Mouse (Mus musculus) heart, embryonic 16.5 days (tissue): ENCODE measurements at regions not wholly inside any gene's neighbourhood (a gene's known extent, or its start where the extent isn't known, plus 50 kb on each side); places are given as distances from the start of the nearest gene placed in this dataset.

ENCODE experiments used
- ATAC-seq: fragments of 200-750 bp; cut with Nextera tagmentation; replicated peaks from 2 replicates; pipeline ENCODE4 v1.8.0; 2017; ENCODE audit warnings: moderate number of reproducible peaks; ENCODE audit not compliant: insufficient read depth, low FRiP score; ENCODE audit errors: extremely low read depth
- H3K27ac ChIP-seq: fragments of 300-500 bp; sonication (generic); 2 replicates; pipeline ENCODE4 v1.5.1; 2014; ENCODE audit warnings: mild to moderate bottlenecking, low read length, control low read depth, moderate library complexity
- H3K27me3 ChIP-seq: fragments of 300-500 bp; sonication (generic); 2 replicates; pipeline ENCODE4 v1.6.1; 2014; ENCODE audit warnings: low read length, mixed read lengths; ENCODE audit not compliant: control insufficient read depth, insufficient read depth
- H3K36me3 ChIP-seq: fragments of 300-500 bp; sonication (generic); 2 replicates; pipeline ENCODE4 v1.6.1; 2014; ENCODE audit not compliant: control insufficient read depth, insufficient read depth
- H3K4me1 ChIP-seq: fragments of 300-500 bp; sonication (generic); 2 replicates; pipeline ENCODE4 v1.6.1; 2014; ENCODE audit warnings: low read length, mixed read lengths; ENCODE audit not compliant: control insufficient read depth, insufficient read depth
- H3K4me2 ChIP-seq: fragments of 300-500 bp; sonication (generic); 2 replicates; pipeline ENCODE4 v1.6.1; 2014; ENCODE audit warnings: low read depth, mild to moderate bottlenecking, control low read depth, low read length
- H3K4me3 ChIP-seq: fragments of 300-500 bp; sonication (generic); 2 replicates; pipeline ENCODE4 v1.5.1; 2014; ENCODE audit warnings: mild to moderate bottlenecking, control low read depth, low read length
- H3K9ac ChIP-seq: fragments of 300-500 bp; sonication (generic); 2 replicates; pipeline ENCODE4 v1.6.1; 2014; ENCODE audit warnings: low read length, control low read depth
- H3K9me3 ChIP-seq: fragments of 300-500 bp; sonication (generic); replicated peaks from 2 replicates; pipeline ENCODE4 v1.6.1; 2016; ENCODE audit warnings: low read length; ENCODE audit not compliant: control insufficient read depth
- WGBS: fragments of 180-500 bp; shearing (Covaris S2); extraction: QIAGEN DNeasy Blood & Tissue Kit; methylation state at CpG from one replicate; pipeline ENCODE4 v1.1.7; 2014; 5-methylcytosine and 5-hydroxymethylcytosine counted together

GRCm38 (mm10) chr5:128550736-128551135 is 49.9 kb upstream of the Fzd10 start:
- H3K9ac ChIP-seq = no peak overlapping the region
- H3K27ac ChIP-seq = no peak overlapping the region
- no peaks in the 10 kb centered on the region for H3K9me3 ChIP-seq
- no peaks in the 10 kb centered on the region for H3K36me3 ChIP-seq
- no peak for ATAC-seq
- peaks cover 3% of the 10 kb centered on the region; the same call in 1 of the 2 replicates for H3K4me1 ChIP-seq
- H3K27me3 ChIP-seq = peaks cover 18% of the 10 kb centered on the region
- 15% methylated on average over 3 of the region's 3 CpGs for WGBS
- no peak overlapping the region for H3K4me3 ChIP-seq
- no peak overlapping the region for H3K4me2 ChIP-seq

GRCm38 (mm10) chr5:128549811-128550210 is 50.8 kb upstream of the Fzd10 start:
- Histone ChIP-seq H3K4me1 (peaks cover 3% of the 10 kb centered on the region; the same call in 1 of the 2 replicates), H3K9ac (no peak overlapping the region)
- 83% methylated on average over 11 of the region's 11 CpGs for WGBS

GRCm38 (mm10) chr5:128542049-128542448 is 58.6 kb upstream of the Fzd10 start:
- no peak overlapping the region for H3K27ac ChIP-seq
- H3K4me3 ChIP-seq = peak overlapping the region; percentile 8; the same call in 1 of the 2 replicates
- H3K27me3 ChIP-seq = no peaks in the 10 kb centered on the region; the same call in 1 of the 2 replicates
- H3K4me1 ChIP-seq = no peaks in the 10 kb centered on the region
- H3K4me2 ChIP-seq = peak overlapping the region; percentile 50
- no peak overlapping the region for H3K9ac ChIP-seq
- no peaks in the 10 kb centered on the region for H3K36me3 ChIP-seq
- ATAC-seq = peak; percentile 75
- H3K9me3 ChIP-seq = no peaks in the 10 kb centered on the region
- 3% methylated on average over 10 of the region's 10 CpGs for WGBS

More at GRCm38 (mm10) chr5:128549811-128550210, 50.8 kb upstream of the Fzd10 start:
- no peaks in the 10 kb centered on the region for H3K9me3 ChIP-seq
- no peak overlapping the region for H3K4me3 ChIP-seq
- no peak for ATAC-seq
- H3K36me3 ChIP-seq = no peaks in the 10 kb centered on the region
- H3K27me3 ChIP-seq = peaks cover 18% of the 10 kb centered on the region
- H3K4me2 ChIP-seq = no peak overlapping the region
- H3K27ac ChIP-seq = no peak overlapping the region

- no peaks in the 10 kb centered on the region for H3K4me1 ChIP-seq
- no peak for ATAC-seq
- no peak overlapping the region for H3K9ac ChIP-seq
- no peak overlapping the region for H3K27ac ChIP-seq
- H3K36me3 ChIP-seq = no peaks in the 10 kb centered on the region
- H3K9me3 ChIP-seq = no peaks in the 10 kb centered on the region
- peaks cover 6% of the 10 kb centered on the region for H3K27me3 ChIP-seq
- whole genome bisulfite sequencing = 75% methylated on average over 5 of the region's 5 CpGs
- H3K4me2 ChIP-seq = no peak overlapping the region
- no peak overlapping the region for H3K4me3 ChIP-seq
These were observed 62.0 kb upstream of the Fzd10 start for GRCm38 (mm10) chr5:128538646-128539045.

GRCm38 (mm10) chr5:128537218-128537617 is 63.4 kb upstream of the Fzd10 start:
- no peak for ATAC-seq
- Histone ChIP-seq H3K4me3 (no peak overlapping the region), H3K27ac (no peak overlapping the region), H3K9ac (no peak overlapping the region), H3K4me1 (no peaks in the 10 kb centered on the region), H3K36me3 (no peaks in the 10 kb centered on the region), H3K27me3 (peaks cover 6% of the 10 kb centered on the region), H3K9me3 (no peaks in the 10 kb centered on the region), H3K4me2 (no peak overlapping the region)
- WGBS = 59% methylated on average over 12 of the region's 12 CpGs

DNA sequence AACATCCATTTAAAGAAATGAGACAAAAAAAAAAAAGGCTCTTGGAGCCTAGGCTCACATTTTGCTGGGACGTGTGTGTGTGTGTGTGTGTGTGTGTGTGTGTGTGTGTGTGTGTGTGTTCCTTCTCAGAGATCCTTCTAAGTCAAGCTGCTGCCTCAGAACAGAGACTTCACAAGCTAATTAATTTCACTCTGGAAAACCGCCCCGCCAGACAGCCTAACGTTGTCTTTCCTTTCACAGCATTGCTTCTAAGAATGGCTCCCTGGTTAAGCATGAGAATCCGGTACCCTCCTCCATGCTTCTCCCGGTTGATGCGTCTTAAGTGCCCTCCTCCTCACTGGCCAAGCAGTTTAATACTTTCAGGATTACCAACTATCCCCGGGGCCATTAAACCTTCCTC is 64.3 kb upstream of the Fzd10 start:
- peaks cover 6% of the 10 kb centered on the region for H3K27me3 ChIP-seq
- ATAC-seq = no peak
- no peak overlapping the region for H3K27ac ChIP-seq
- H3K9me3 ChIP-seq = no peaks in the 10 kb centered on the region
- H3K4me2 ChIP-seq = no peak overlapping the region
- no peaks in the 10 kb centered on the region for H3K4me1 ChIP-seq
- H3K4me3 ChIP-seq = no peak overlapping the region
- H3K9ac ChIP-seq = no peak overlapping the region
- no peaks in the 10 kb centered on the region for H3K36me3 ChIP-seq
- WGBS = 43% methylated on average over 8 of the region's 8 CpGs

- Histone ChIP-seq H3K9ac (no peak overlapping the region), H3K4me1 (no peaks in the 10 kb centered on the region), H3K27me3 (peaks cover 5% of the 10 kb centered on the region; the same call in 1 of the 2 replicates), H3K4me3 (no peak overlapping the region), H3K4me2 (no peak overlapping the region), H3K9me3 (no peaks in the 10 kb centered on the region), H3K36me3 (no peaks in the 10 kb centered on the region), H3K27ac (no peak overlapping the region)
- ATAC-seq = no peak
- 34% methylated on average over 8 of the region's 9 CpGs for WGBS
These were observed 73.4 kb upstream of the Fzd10 start for GRCm38 (mm10) chr5:128527241-128527640.

DNA sequence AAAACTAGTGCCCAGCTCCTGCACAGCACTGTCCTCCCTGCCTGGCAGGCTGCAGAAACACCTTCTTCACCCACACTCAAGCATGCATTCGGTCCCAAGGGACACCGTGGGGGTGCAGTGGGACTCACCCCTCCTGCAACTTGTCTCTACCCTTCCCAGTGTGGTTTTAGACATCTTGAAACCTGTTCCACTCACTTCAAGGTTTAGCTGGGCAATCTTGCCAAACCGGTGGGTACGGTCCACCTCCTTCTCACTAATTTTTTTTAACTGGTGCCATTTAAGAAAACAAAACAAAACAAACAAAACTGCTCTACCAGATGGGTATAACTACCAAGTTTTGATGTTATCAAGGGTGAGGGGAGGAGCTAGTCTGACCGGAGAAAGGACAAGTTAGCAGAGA is 74.2 kb upstream of the Fzd10 start:
- Histone ChIP-seq H3K4me1 (no peaks in the 10 kb centered on the region), H3K27me3 (peaks cover 5% of the 10 kb centered on the region; the same call in 1 of the 2 replicates), H3K9me3 (no peaks in the 10 kb centered on the region), H3K4me3 (no peak overlapping the region), H3K9ac (no peak overlapping the region), H3K4me2 (no peak overlapping the region), H3K36me3 (no peaks in the 10 kb centered on the region), H3K27ac (no peak overlapping the region)
- WGBS = 75% methylated on average over 5 of the region's 5 CpGs
- no peak for ATAC-seq

- H3K9ac ChIP-seq = no peak overlapping the region
- peaks cover 5% of the 10 kb centered on the region; the same call in 1 of the 2 replicates for H3K27me3 ChIP-seq
- H3K9me3 ChIP-seq = no peaks in the 10 kb centered on the region
- no peak overlapping the region for H3K4me2 ChIP-seq
- H3K36me3 ChIP-seq = no peaks in the 10 kb centered on the region
- no peaks in the 10 kb centered on the region for H3K4me1 ChIP-seq
- 10% methylated on average over 26 of the region's 26 CpGs for WGBS
- no peak overlapping the region for H3K4me3 ChIP-seq
- H3K27ac ChIP-seq = no peak overlapping the region
- no peak for ATAC-seq
These were observed 76.0 kb upstream of the Fzd10 start for GRCm38 (mm10) chr5:128524377-128525280.
